ENCODE assay signal across 30 mouse cellular contexts in genomic region chr12:104630590-104630989, GRCm38 (mm10).
"Had no signal": no experiment of that assay in that cellular context is flagged by ENCODE, and none has a peak within 500 bp of the region (broad histone marks: within the 10 kb centered on the region; RNA-seq: fewer than 3 reads in every experiment).

No protein-coding gene starts in this region.

- H3K27me3 ChIP-seq: hindbrain, embryonic 13.5 days; hindbrain, embryonic 15.5 days; intestine, embryonic 15.5 days had no signal

- H3K27ac ChIP-seq: heart, embryonic 13.5 days; heart, embryonic 15.5 days; hindbrain, embryonic 10.5 days; hindbrain, embryonic 12.5 days; hindbrain, embryonic 13.5 days; hindbrain, embryonic 14.5 days; hindbrain, embryonic 15.5 days; hindbrain, postnatal 0 days; intestine, embryonic 15.5 days; kidney, embryonic 15.5 days; kidney, postnatal 0 days; layer of hippocampus, adult 2 months; left cerebral cortex, adult 2 months had no signal

- H3K9me3 ChIP-seq: heart, embryonic 12.5 days; heart, embryonic 13.5 days; heart, embryonic 15.5 days; hindbrain, embryonic 10.5 days; hindbrain, embryonic 12.5 days; hindbrain, embryonic 13.5 days; hindbrain, embryonic 15.5 days; intestine, embryonic 15.5 days; kidney, embryonic 15.5 days had no signal

- H3K4me1 ChIP-seq: heart, embryonic 12.5 days; heart, embryonic 13.5 days; heart, embryonic 15.5 days; hindbrain, embryonic 10.5 days; hindbrain, embryonic 12.5 days; hindbrain, embryonic 15.5 days; intestine, embryonic 15.5 days had no signal

- DNase-seq: heart, postnatal 10 days; heart, postnatal 14 days; heart, postnatal 36 days; heart, postnatal 4 days; kidney, adult 11 months; kidney, adult 18-20 months; kidney, adult 2 months; kidney, adult 8-10 months; kidney, adult 9 months; kidney, postnatal 10 days; kidney, postnatal 14 days; kidney, postnatal 25 days; kidney, postnatal 36 days; kidney, postnatal 4 days; layer of hippocampus, adult 9-11 months; layer of hippocampus, postnatal 36 days had no signal

- H3K4me3 ChIP-seq: heart, embryonic 12.5 days; heart, embryonic 13.5 days; heart, embryonic 15.5 days; hindbrain, embryonic 10.5 days; hindbrain, embryonic 12.5 days; hindbrain, embryonic 13.5 days; hindbrain, embryonic 15.5 days; intestine, embryonic 15.5 days; kidney, embryonic 15.5 days; layer of hippocampus, adult 2 months; left cerebral cortex, adult 2 months had no signal

- H3K36me3 ChIP-seq: heart, embryonic 12.5 days; heart, embryonic 13.5 days; heart, embryonic 15.5 days; hindbrain, embryonic 10.5 days; hindbrain, embryonic 12.5 days; hindbrain, embryonic 13.5 days; hindbrain, embryonic 15.5 days; intestine, embryonic 15.5 days; kidney, embryonic 15.5 days had no signal
